Mouse (Mus musculus): ENCODE results near the gene Epha2.

GRCm38 (mm10) chr4:141343515-141343914, 42.5 kb downstream of the Epha2 start:
- TF ChIP-seq CTCF (IDR thresholded peaks at IDR 0.05; ENCODE audit: extremely low read depth, insufficient read depth, low read length) = no peak
- no peak for TF ChIP-seq POLR2A (IDR thresholded peaks at IDR 0.05; ENCODE audit: extremely low read depth, insufficient read depth, low read length)

Measured in cortical plate, adult 2 months (tissue).